Mouse (Mus musculus) midbrain, postnatal 0 days (tissue): ENCODE measurements around the gene Gm20388. TPM values are rescaled to one million over a fixed set of nuclear protein-coding genes. Genes with fewer than 3 reads are reported as not detected.
"Not testable (repeated sequence)": the region's sequence is repeated elsewhere in the genome, so short reads cannot be mapped to it uniquely, and the experiment has no call there.

Experiments used
- ATAC-seq: fragments of 200-750 bp; cut with Nextera tagmentation; 2 replicates; pipeline ENCODE4 v1.8.0; 2017; ENCODE audit warnings: moderate number of reproducible peaks, mild to moderate bottlenecking, moderate TSS enrichment, moderate library complexity; ENCODE audit not compliant: low FRiP score
- DNase-seq: peaks from one replicate; pipeline ENCODE4 v3.0.0-alpha.2; 2015; ENCODE audit warnings: low spot score
- H3K27ac ChIP-seq: fragments of 300-500 bp; sonication (generic); 2 replicates; pipeline ENCODE4 v1.5.1; 2014; ENCODE audit warnings: low read depth, mild to moderate bottlenecking, low read length, mixed read lengths
- H3K27me3 ChIP-seq: fragments of 300-500 bp; sonication (generic); 2 replicates; pipeline ENCODE4 v1.6.1; 2014; ENCODE audit warnings: low read length, control low read depth, mixed read lengths; ENCODE audit not compliant: insufficient read depth
- H3K36me3 ChIP-seq: fragments of 300-500 bp; sonication (generic); 2 replicates; pipeline ENCODE4 v1.6.1; 2014; ENCODE audit warnings: low read length, control low read depth, mixed read lengths; ENCODE audit not compliant: insufficient read depth
- H3K4me1 ChIP-seq: fragments of 300-500 bp; sonication (generic); 2 replicates; pipeline ENCODE4 v1.6.1; 2014; ENCODE audit warnings: mild to moderate bottlenecking, control low read depth, antibody characterized with exemption, low read length, mixed read lengths; ENCODE audit not compliant: insufficient read depth
- H3K4me2 ChIP-seq: fragments of 300-500 bp; sonication (generic); 2 replicates; pipeline ENCODE4 v1.6.1; 2014; ENCODE audit warnings: low read depth, mild to moderate bottlenecking, low read length, mixed read lengths; ENCODE audit not compliant: poor library complexity, severe bottlenecking
- H3K4me3 ChIP-seq: fragments of 300-500 bp; sonication (generic); 2 replicates; pipeline ENCODE4 v1.5.1; 2014; ENCODE audit warnings: low read depth, mild to moderate bottlenecking, low read length, moderate library complexity
- H3K9ac ChIP-seq: fragments of 300-500 bp; sonication (generic); replicated peaks from 2 replicates; pipeline ENCODE4 v1.6.1; 2014; ENCODE audit warnings: mild to moderate bottlenecking, low read length, moderate library complexity, mixed read lengths; ENCODE audit not compliant: poor library complexity, severe bottlenecking
- H3K9me3 ChIP-seq: fragments of 300-500 bp; sonication (generic); 2 replicates; pipeline ENCODE4 v1.6.1; 2016; ENCODE audit warnings: low read length, control low read depth
- CTCF ChIP-seq: IDR thresholded peaks from 2 replicates; pipeline ENCODE4 v1.5.1; 2016; ENCODE audit warnings: antibody characterized with exemption, mild to moderate bottlenecking
- WGBS: fragments of 180-500 bp; shearing (Covaris S2); extraction: QIAGEN DNeasy Blood & Tissue Kit; methylation state at CpG from one replicate; pipeline ENCODE4 v1.1.7; 2014; 5-methylcytosine and 5-hydroxymethylcytosine counted together
- polyA plus RNA-seq: library from polyadenylated mRNA; unstranded; fragments of >200 nt; fragmentation: Nextera tagmentation; extraction: Ambion mirVana; gene quantifications from 2 replicates; pipeline ENCODE4 v1.2.1, GENCODE M21; 2015
- total RNA-seq: library from RNA; depleted of rRNA; stranded (reverse); fragments of >200 nt; gene quantifications from 2 replicates; pipeline ENCODE4 v1.2.3, GENCODE M21; 2014

Gene Gm20388
- total and polyA plus RNA-seq, 2 experiments from 2014 or later: 74.2 TPM; not detected in 1

DNA sequence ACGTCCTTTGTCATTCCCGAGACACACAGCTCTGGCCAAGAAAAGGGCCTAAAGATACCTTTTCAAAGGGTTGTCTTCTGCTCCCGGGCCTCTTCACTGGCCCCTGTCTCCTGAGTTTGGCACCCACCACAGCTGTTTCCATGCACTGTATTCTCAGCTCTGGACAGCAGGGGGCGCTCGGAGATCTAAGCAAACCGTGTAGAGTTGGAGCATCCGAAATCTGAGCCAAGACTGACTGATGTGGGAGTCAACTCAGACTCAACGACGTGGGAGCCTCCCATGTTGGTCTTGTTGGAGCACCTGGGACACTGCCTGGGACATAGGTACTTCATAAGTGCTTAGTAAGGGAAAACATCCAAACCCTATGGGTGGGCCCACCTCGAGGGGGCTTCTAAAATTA is 767.8 kb downstream of the Gm20388 start:
- H3K27me3 ChIP-seq: no peaks in the 10 kb centered on the region
- H3K4me1 ChIP-seq: no peaks in the 10 kb centered on the region
- WGBS: 18% methylated on average over 10 of the region's 10 CpGs
- peak; percentile 92 for DNase-seq
- TF ChIP-seq CTCF: peak; percentile 96
- H3K27ac ChIP-seq: no peak overlapping the region
- no peak overlapping the region for H3K4me2 ChIP-seq
- no peak; the same call in 1 of the 2 replicates for ATAC-seq
- peaks cover 11% of the 10 kb centered on the region; the same call in 1 of the 2 replicates for H3K36me3 ChIP-seq
- no peak overlapping the region for H3K4me3 ChIP-seq
- no peaks in the 10 kb centered on the region for H3K9me3 ChIP-seq
- H3K9ac ChIP-seq: no peak overlapping the region

DNA sequence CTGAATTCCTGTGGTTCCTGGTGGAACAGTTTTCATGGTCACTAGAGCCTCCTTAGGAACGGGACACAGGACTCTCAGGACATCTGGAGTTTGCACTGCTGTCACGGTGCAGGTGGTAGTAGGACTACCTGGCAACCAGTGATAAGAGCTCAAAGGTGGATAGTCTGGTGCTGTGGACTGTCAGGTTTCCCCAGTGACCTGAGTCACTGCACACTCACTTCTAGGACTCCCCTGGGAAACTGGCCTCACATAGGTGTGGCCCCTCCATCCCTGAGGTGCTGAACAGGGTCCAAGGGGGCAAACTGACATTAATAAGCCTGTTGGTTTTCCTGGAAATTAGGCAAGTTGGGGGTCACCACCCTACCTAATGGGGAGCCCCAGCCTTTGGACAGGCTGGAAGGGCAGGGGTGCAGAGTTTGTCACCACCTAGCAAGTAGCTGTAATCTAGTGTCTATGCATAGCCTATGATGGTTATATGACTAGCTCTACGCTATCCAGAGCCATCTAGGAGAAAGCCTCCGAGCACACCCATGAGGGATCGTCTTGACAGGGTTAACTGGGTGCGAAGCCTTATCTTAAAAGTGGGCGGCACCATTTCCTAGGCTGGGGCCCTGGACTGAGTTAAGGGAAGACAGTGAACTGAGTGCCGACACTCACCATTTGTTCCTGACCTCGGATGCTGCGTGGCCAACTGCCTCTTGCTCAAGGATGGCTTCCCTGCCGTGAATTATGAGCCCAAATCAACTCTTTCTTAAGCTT is 769.2 kb downstream of the Gm20388 start:
- ATAC-seq (no peak), DNase-seq (no peak)
- no peak overlapping the region for H3K9ac ChIP-seq
- H3K9me3 ChIP-seq: no peaks in the 10 kb centered on the region
- H3K27me3 ChIP-seq: no peaks in the 10 kb centered on the region
- H3K27ac ChIP-seq: no peak overlapping the region
- TF ChIP-seq CTCF: no peak
- 82% methylated on average over 11 of the region's 11 CpGs for WGBS
- no peak overlapping the region for H3K4me3 ChIP-seq
- H3K36me3 ChIP-seq: 0 out of 2 replicates have a peak, but pooled peaks cover 3% of the 10 kb centered on the region
- H3K4me2 ChIP-seq: no peak overlapping the region
- no peaks in the 10 kb centered on the region for H3K4me1 ChIP-seq

DNA sequence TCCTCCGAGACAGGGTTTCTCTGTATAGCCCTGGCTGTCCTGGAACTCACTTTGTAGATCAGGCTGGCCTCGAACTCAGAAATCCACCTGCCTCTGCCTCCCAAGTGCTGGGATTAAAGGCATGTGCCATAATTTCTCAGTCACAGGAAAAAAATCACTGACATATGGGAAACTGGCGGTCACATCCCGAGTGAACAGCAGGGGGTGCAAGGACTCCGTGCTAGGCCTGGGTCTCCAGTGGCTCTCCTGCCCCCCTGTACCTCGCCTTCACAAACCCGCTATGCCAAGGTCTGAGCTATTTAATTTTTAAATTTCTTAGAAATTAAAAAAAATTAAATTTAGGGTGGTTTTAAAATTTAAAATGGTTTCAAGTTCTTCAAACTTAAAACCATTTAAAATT is 769.8 kb downstream of the Gm20388 start:
- ATAC-seq, H3K4me1 ChIP-seq, H3K27me3 ChIP-seq, H3K9me3 ChIP-seq, H3K4me2 ChIP-seq, H3K36me3 ChIP-seq, H3K27ac ChIP-seq, H3K4me3 ChIP-seq, H3K9ac ChIP-seq: not testable (repeated sequence)
- DNase-seq: peak; percentile 55
- peak; percentile 77 for TF ChIP-seq CTCF
- WGBS: 62% methylated on average over 7 of the region's 7 CpGs

DNA sequence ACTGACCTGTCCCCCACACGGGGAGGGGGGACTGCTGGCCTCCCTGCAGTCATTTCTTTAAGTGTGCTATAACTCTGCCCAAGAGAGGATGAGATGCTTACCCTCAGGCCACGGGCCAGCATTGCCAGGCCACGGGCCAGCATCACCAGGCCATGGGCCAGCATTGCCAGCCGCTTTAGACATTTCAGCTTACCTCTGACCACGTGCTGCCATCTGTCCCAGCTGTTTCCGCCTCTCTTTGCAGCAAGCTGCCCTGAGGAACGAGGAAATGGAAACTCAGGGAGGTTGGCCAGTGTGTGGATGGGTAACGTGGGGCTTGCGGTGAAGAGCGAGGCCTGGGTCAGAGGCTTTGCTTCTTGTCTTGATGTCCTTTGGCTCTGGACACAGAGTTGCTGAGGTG is 770.5 kb downstream of the Gm20388 start:
- no peak for TF ChIP-seq CTCF
- Histone ChIP-seq H3K4me2 (no peak overlapping the region), H3K9me3 (no peaks in the 10 kb centered on the region), H3K27ac (no peak overlapping the region), H3K4me1 (no peaks in the 10 kb centered on the region), H3K36me3 (no peaks in the 10 kb centered on the region), H3K4me3 (no peak overlapping the region), H3K9ac (no peak overlapping the region), H3K27me3 (no peaks in the 10 kb centered on the region)
- DNase-seq (no peak), ATAC-seq (no peak)
- WGBS: 75% methylated on average over 10 of the region's 10 CpGs

DNA sequence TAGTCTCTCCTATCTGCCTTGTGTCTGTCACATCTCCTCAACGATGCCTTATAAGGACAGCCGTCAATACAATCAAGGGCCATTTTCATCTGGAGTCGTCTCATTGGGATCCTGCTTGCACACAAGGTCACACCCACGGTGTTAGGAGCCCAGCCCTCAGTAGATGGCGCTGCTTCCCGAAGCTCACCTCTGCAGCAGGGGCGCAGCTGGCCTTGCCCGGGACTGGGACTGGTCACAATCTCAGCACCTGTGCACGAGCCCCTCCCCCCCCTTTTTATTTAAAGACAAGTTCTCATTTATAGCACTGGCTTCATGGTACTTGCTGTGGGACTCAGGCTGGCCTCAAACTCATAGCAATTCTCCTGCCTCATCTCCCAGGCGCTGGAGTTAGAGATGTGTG is 773.0 kb downstream of the Gm20388 start:
- DNase-seq: peak; percentile 61
- no peak for ATAC-seq
- Histone ChIP-seq H3K4me3 (no peak overlapping the region), H3K36me3 (no peaks in the 10 kb centered on the region), H3K9ac (no peak overlapping the region), H3K9me3 (no peaks in the 10 kb centered on the region), H3K27ac (no peak overlapping the region), H3K4me1 (no peaks in the 10 kb centered on the region), H3K27me3 (no peaks in the 10 kb centered on the region), H3K4me2 (no peak overlapping the region)
- TF ChIP-seq CTCF: peak; percentile 70
- WGBS: 19% methylated on average over 10 of the region's 10 CpGs

DNA sequence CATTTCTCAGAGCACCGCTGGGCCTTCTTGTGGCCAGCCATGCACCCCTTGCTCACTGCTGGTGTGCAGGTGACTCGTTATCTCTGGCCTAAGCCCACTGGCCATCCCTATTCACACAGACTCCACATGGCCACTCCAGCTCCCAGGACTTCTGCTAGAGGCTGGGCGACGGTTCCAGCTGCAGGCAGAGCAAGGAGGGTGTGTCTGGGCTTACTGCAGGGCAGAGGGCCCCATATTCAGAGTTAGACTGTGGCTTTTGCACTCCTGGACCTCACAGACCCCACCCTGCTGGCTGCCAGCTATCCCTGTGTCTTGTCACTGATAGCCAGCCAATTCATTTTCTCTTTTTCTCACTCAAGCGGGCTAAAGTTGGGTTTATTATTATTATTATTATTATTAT is 773.4 kb downstream of the Gm20388 start:
- Histone ChIP-seq H3K36me3 (no peaks in the 10 kb centered on the region), H3K4me1 (no peaks in the 10 kb centered on the region), H3K27me3 (no peaks in the 10 kb centered on the region), H3K9me3 (no peaks in the 10 kb centered on the region), H3K4me2 (no peak overlapping the region), H3K9ac (no peak overlapping the region), H3K4me3 (no peak overlapping the region), H3K27ac (no peak overlapping the region)
- no peak for ATAC-seq
- DNase-seq: no peak
- TF ChIP-seq CTCF: no peak
- WGBS: 64% methylated on average over 5 of the region's 5 CpGs
